Mouse (Mus musculus): Measurements from ENCODE around the gene Slc35g3. TPM values are rescaled to one million over a fixed set of nuclear protein-coding genes. Genes with fewer than 3 reads are reported as not detected.

Gene Slc35g3
- polyA plus RNA-seq, 1 experiment: not detected

DNA sequence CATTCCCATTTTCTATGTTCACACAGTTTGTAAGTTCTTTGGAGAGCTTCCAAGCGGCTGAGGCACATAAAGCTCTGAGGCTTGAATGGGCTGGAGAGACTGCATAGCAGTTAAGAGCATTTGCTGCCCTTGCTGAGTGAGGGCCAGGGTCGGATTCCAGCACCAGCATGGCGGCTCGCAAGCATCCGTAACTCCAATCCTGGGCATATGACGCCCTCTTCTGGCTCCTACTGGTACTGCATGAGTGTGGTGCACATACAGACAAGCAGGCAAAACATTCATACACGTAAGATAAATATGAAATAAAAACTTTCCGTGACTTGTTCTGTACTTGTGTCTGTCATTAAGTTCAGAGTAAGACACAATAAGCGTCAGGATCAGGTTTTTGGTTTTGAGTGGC, 46.3 kb downstream of the Slc35g3 start:
- TF ChIP-seq POLR2A (IDR thresholded peaks at IDR 0.05; ENCODE audit: insufficient read depth, low read depth, low read length): no peak
- TF ChIP-seq CTCF (IDR thresholded peaks at IDR 0.05; ENCODE audit: insufficient read depth, low read depth, low read length): 0 out of 2 replicates have a peak, but pooled peaks have one; percentile 8
- H3K27ac ChIP-seq (ENCODE audit: insufficient read depth, low read depth, low read length): no peak overlapping the region
- 60% methylated on average over 9 of the region's 9 CpGs for WGBS
- H3K4me1 ChIP-seq (ENCODE audit: control insufficient read depth, insufficient read depth, low read length): no peaks in the 10 kb centered on the region
- H3K4me3 ChIP-seq (ENCODE audit: insufficient read depth, low read depth, low read length): no peak overlapping the region

DNA sequence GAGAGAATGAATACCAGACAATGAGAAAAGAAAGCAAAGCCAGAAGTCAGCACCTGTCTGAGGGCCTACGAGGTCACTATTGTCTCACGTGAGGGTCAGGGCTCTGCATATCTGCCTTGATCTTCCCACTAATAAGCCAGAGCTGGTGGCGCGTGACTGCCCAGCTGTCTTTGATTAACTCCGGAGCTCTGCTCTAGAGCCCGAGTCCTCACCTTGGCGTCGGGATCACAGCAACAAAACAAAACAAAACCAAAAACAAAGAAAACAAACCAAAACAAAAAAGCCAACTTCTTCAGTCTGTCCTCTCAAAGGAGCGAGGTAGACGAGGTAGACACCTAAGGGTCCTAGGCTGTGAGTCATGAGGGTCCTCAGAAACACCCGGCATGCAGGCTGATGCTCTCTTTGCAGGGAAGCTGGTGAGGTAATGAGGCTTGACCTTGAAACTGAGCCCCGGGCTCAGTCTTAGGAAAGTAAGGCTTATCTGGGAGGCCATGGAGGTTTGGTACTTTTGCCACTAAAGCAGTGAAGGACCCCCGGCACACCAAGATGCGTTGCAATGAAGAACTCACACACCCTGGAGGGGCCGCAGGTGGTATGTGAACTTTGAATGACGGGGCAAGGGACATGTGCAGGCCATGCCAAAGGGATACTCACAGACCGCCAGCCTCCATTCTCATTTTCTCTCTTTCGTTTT, 47.0 kb downstream of the Slc35g3 start:
- 83% methylated on average over 18 of the region's 18 CpGs for WGBS
- H3K4me3 ChIP-seq (ENCODE audit: insufficient read depth, low read depth, low read length): no peak overlapping the region
- TF ChIP-seq POLR2A (IDR thresholded peaks at IDR 0.05; ENCODE audit: insufficient read depth, low read depth, low read length): no peak
- no peak for TF ChIP-seq CTCF (IDR thresholded peaks at IDR 0.05; ENCODE audit: insufficient read depth, low read depth, low read length)
- no peaks in the 10 kb centered on the region for H3K4me1 ChIP-seq (ENCODE audit: control insufficient read depth, insufficient read depth, low read length)
- H3K27ac ChIP-seq (ENCODE audit: insufficient read depth, low read depth, low read length): no peak overlapping the region

DNA sequence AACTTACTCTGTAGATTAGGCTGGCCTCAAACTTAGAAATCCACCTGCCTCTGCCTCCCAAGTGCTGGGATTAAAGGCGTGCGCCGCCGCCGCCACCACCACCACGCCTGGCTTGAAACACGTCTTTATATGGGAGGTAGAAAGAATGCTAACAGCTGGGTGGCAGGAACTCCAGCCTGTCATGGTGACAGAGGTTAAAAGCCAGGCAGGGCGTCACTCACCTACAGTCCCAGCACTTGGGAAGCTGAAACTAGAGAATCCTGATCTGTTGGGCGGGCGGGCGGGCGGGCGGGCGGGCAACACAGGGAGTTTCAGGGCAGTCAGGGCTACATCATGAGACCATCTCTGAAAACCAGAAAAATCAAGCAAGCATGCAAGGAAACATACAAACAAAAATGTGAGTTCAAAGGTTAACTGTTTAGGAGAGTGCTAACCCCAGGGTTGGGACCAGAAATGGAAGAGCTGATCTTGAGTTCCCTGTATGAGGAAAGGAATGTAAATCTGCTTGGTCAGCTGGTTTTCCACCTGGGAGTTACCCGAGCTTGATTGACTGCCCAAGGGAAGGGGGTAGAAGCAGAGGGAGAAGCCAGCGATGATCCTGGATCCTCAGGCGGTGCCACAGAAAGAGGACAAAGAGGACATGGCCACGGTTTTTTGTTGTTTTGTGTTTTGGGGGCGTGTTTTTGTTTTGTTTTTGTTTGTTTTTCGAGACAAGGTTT, 48.7 kb downstream of the Slc35g3 start:
- Histone ChIP-seq H3K27ac (ENCODE audit: insufficient read depth, low read depth, low read length) (no peak overlapping the region), H3K4me1 (ENCODE audit: control insufficient read depth, insufficient read depth, low read length) (no peaks in the 10 kb centered on the region), H3K4me3 (ENCODE audit: insufficient read depth, low read depth, low read length) (no peak overlapping the region)
- no peak for TF ChIP-seq POLR2A (IDR thresholded peaks at IDR 0.05; ENCODE audit: insufficient read depth, low read depth, low read length)
- no peak for TF ChIP-seq CTCF (IDR thresholded peaks at IDR 0.05; ENCODE audit: insufficient read depth, low read depth, low read length)
- WGBS: 90% methylated on average over 20 of the region's 20 CpGs

DNA sequence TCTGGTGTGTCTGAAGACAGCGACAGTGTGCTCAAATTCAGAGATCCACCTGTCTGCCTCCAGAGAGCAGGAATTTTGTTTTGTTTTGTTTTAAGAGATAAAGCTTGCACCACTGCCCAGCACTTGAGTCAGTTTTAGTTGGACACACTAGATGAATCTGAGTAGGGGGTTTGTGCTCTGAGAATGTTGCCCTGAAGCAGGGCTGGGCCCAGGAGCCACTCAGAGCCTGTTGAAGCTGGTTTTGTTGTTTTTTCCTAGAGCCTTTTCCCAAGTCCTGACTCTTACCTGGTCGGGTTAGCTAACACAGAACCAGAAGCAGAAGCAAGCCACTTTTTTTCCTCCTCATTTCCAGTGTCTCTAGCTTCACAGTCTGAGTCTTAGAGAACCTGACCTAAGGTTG, 50.7 kb downstream of the Slc35g3 start:
- TF ChIP-seq CTCF (IDR thresholded peaks at IDR 0.05; ENCODE audit: insufficient read depth, low read depth, low read length) (no peak), POLR2A (IDR thresholded peaks at IDR 0.05; ENCODE audit: insufficient read depth, low read depth, low read length) (no peak)
- H3K4me3 ChIP-seq (ENCODE audit: insufficient read depth, low read depth, low read length): no peak overlapping the region
- H3K4me1 ChIP-seq (ENCODE audit: control insufficient read depth, insufficient read depth, low read length): peaks cover 6% of the 10 kb centered on the region
- WGBS: 91% methylated on average over 2 of the region's 2 CpGs
- H3K27ac ChIP-seq (ENCODE audit: insufficient read depth, low read depth, low read length): no peak overlapping the region

DNA sequence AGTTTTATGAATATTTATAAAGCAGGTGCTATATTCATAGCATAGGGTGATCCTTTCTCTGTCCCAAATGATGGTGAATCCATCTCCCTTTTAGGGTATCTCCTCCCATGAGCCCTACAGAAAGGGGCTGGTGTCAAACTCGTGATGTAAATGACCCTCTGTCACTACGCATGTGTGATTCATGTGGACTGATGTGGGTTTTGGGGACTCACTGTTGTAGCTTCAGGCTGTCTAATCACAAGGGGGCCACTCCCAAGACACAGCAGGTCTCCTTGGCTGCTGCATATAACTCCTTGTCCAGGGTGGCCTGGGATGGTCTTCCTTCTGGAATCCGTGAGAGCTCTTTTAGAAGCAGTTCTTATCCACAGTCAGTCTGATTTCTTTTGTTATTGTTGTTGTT, 51.3 kb downstream of the Slc35g3 start:
- TF ChIP-seq CTCF (IDR thresholded peaks at IDR 0.05; ENCODE audit: insufficient read depth, low read depth, low read length) (no peak), POLR2A (IDR thresholded peaks at IDR 0.05; ENCODE audit: insufficient read depth, low read depth, low read length) (no peak)
- peaks cover 6% of the 10 kb centered on the region for H3K4me1 ChIP-seq (ENCODE audit: control insufficient read depth, insufficient read depth, low read length)
- no peak overlapping the region for H3K27ac ChIP-seq (ENCODE audit: insufficient read depth, low read depth, low read length)
- WGBS: 85% methylated on average over 3 of the region's 3 CpGs
- H3K4me3 ChIP-seq (ENCODE audit: insufficient read depth, low read depth, low read length): no peak overlapping the region

Other genes starting within 250 kb of the Slc35g3 start
- not detected in 2 replicates for gene Dnah2, start 212.9 kb downstream of the Slc35g3 start, polyA plus RNA-seq (2012; ENCODE audit: insufficient read depth, insufficient read length, low replicate concordance, missing spikeins)
- not detected in 2 replicates for gene Efnb3, start 201.8 kb downstream of the Slc35g3 start, polyA plus RNA-seq (2012; ENCODE audit: insufficient read depth, insufficient read length, low replicate concordance, missing spikeins)
- not detected in 2 replicates for gene Wrap53, start 181.7 kb downstream of the Slc35g3 start, polyA plus RNA-seq (2012; ENCODE audit: insufficient read depth, insufficient read length, low replicate concordance, missing spikeins)
- not detected in 2 replicates for gene Trp53, start 181.6 kb downstream of the Slc35g3 start, polyA plus RNA-seq (2012; ENCODE audit: insufficient read depth, insufficient read length, low replicate concordance, missing spikeins)
- gene Atp1b2, start 156.0 kb downstream of the Slc35g3 start, polyA plus RNA-seq (2012; ENCODE audit: insufficient read depth, insufficient read length, low replicate concordance, missing spikeins): 162 TPM in 1 of 2 replicates, not detected in the other
- gene Shbg, start 144.1 kb downstream of the Slc35g3 start, polyA plus RNA-seq (2012; ENCODE audit: insufficient read depth, insufficient read length, low replicate concordance, missing spikeins): not detected in 2 replicates
- gene Sat2, start 139.9 kb downstream of the Slc35g3 start, polyA plus RNA-seq (2012; ENCODE audit: insufficient read depth, insufficient read length, low replicate concordance, missing spikeins): not detected in 2 replicates
- gene Fxr2, start 129.0 kb downstream of the Slc35g3 start, polyA plus RNA-seq (2012; ENCODE audit: insufficient read depth, insufficient read length, low replicate concordance, missing spikeins): not detected in 2 replicates
- not detected in 2 replicates for gene Sox15, start 106.7 kb downstream of the Slc35g3 start, polyA plus RNA-seq (2012; ENCODE audit: insufficient read depth, insufficient read length, low replicate concordance, missing spikeins)
- gene Mpdu1, start 99.3 kb downstream of the Slc35g3 start, polyA plus RNA-seq (2012; ENCODE audit: insufficient read depth, insufficient read length, low replicate concordance, missing spikeins): not detected in 2 replicates
- gene Cd68, start 95.8 kb downstream of the Slc35g3 start, polyA plus RNA-seq (2012; ENCODE audit: insufficient read depth, insufficient read length, low replicate concordance, missing spikeins): not detected in 2 replicates
- gene Eif4a1, start 89.5 kb downstream of the Slc35g3 start, polyA plus RNA-seq (2012; ENCODE audit: insufficient read depth, insufficient read length, low replicate concordance, missing spikeins): 796 TPM in 1 of 2 replicates, not detected in the other
- gene Senp3, start 79.9 kb downstream of the Slc35g3 start, polyA plus RNA-seq (2012; ENCODE audit: insufficient read depth, insufficient read length, low replicate concordance, missing spikeins): not detected in 2 replicates
- gene Tnfsf13, start 76.2 kb downstream of the Slc35g3 start, polyA plus RNA-seq (2012; ENCODE audit: insufficient read depth, insufficient read length, low replicate concordance, missing spikeins): not detected in 2 replicates
- not detected in 2 replicates for gene Tnfsf12, start 66.1 kb downstream of the Slc35g3 start, polyA plus RNA-seq (2012; ENCODE audit: insufficient read depth, insufficient read length, low replicate concordance, missing spikeins)
- gene Tnfsfm13, start 65.9 kb downstream of the Slc35g3 start, polyA plus RNA-seq (2012; ENCODE audit: insufficient read depth, insufficient read length, low replicate concordance, missing spikeins): not detected in 2 replicates
- 105 TPM in 2 replicates for gene Polr2a, start 3.3 kb downstream of the Slc35g3 start, polyA plus RNA-seq (2012; ENCODE audit: insufficient read depth, insufficient read length, low replicate concordance, missing spikeins)
- 250 TPM in 1 of 2 replicates, not detected in the other for gene Zbtb4, start 3.9 kb upstream of the Slc35g3 start, polyA plus RNA-seq (2012; ENCODE audit: insufficient read depth, insufficient read length, low replicate concordance, missing spikeins)
- gene Chrnb1, start 34.0 kb upstream of the Slc35g3 start, polyA plus RNA-seq (2012; ENCODE audit: insufficient read depth, insufficient read length, low replicate concordance, missing spikeins): not detected in 2 replicates
- not detected in 2 replicates for gene Fgf11, start 39.9 kb upstream of the Slc35g3 start, polyA plus RNA-seq (2012; ENCODE audit: insufficient read depth, insufficient read length, low replicate concordance, missing spikeins)
- not detected in 2 replicates for gene Tmem102, start 43.7 kb upstream of the Slc35g3 start, polyA plus RNA-seq (2012; ENCODE audit: insufficient read depth, insufficient read length, low replicate concordance, missing spikeins)
- gene Gm39566, start 53.3 kb upstream of the Slc35g3 start, polyA plus RNA-seq (2012; ENCODE audit: insufficient read depth, insufficient read length, low replicate concordance, missing spikeins): not detected in 2 replicates
- not detected in 2 replicates for gene Spem2, start 56.5 kb upstream of the Slc35g3 start, polyA plus RNA-seq (2012; ENCODE audit: insufficient read depth, insufficient read length, low replicate concordance, missing spikeins)
- not detected in 2 replicates for gene Spem1, start 60.2 kb upstream of the Slc35g3 start, polyA plus RNA-seq (2012; ENCODE audit: insufficient read depth, insufficient read length, low replicate concordance, missing spikeins)
- gene Nlgn2, start 75.8 kb upstream of the Slc35g3 start, polyA plus RNA-seq (2012; ENCODE audit: insufficient read depth, insufficient read length, low replicate concordance, missing spikeins): 82.2 TPM in 1 of 2 replicates, not detected in the other
- not detected in 2 replicates for gene Tmem256, start 76.5 kb upstream of the Slc35g3 start, polyA plus RNA-seq (2012; ENCODE audit: insufficient read depth, insufficient read length, low replicate concordance, missing spikeins)
- not detected in 2 replicates for gene Plscr3, start 84.4 kb upstream of the Slc35g3 start, polyA plus RNA-seq (2012; ENCODE audit: insufficient read depth, insufficient read length, low replicate concordance, missing spikeins)
- not detected in 2 replicates for gene Tnk1, start 96.8 kb upstream of the Slc35g3 start, polyA plus RNA-seq (2012; ENCODE audit: insufficient read depth, insufficient read length, low replicate concordance, missing spikeins)
- not detected in 2 replicates for gene Tmem95, start 116.0 kb upstream of the Slc35g3 start, polyA plus RNA-seq (2012; ENCODE audit: insufficient read depth, insufficient read length, low replicate concordance, missing spikeins)
- not detected in 2 replicates for gene Kctd11, start 119.4 kb upstream of the Slc35g3 start, polyA plus RNA-seq (2012; ENCODE audit: insufficient read depth, insufficient read length, low replicate concordance, missing spikeins)
- 120 TPM in 1 of 2 replicates, not detected in the other for gene Acap1, start 133.6 kb upstream of the Slc35g3 start, polyA plus RNA-seq (2012; ENCODE audit: insufficient read depth, insufficient read length, low replicate concordance, missing spikeins)
- not detected in 2 replicates for gene 2810408A11Rik, start 139.0 kb upstream of the Slc35g3 start, polyA plus RNA-seq (2012; ENCODE audit: insufficient read depth, insufficient read length, low replicate concordance, missing spikeins)
- not detected in 2 replicates for gene Neurl4, start 139.1 kb upstream of the Slc35g3 start, polyA plus RNA-seq (2012; ENCODE audit: insufficient read depth, insufficient read length, low replicate concordance, missing spikeins)
- gene Gps2, start 151.9 kb upstream of the Slc35g3 start, polyA plus RNA-seq (2012; ENCODE audit: insufficient read depth, insufficient read length, low replicate concordance, missing spikeins): not detected in 2 replicates
- gene Eif5a, start 160.0 kb upstream of the Slc35g3 start, polyA plus RNA-seq (2012; ENCODE audit: insufficient read depth, insufficient read length, low replicate concordance, missing spikeins): 516 and 653 TPM in 2 replicates
- not detected in 2 replicates for gene Ybx2, start 173.8 kb upstream of the Slc35g3 start, polyA plus RNA-seq (2012; ENCODE audit: insufficient read depth, insufficient read length, low replicate concordance, missing spikeins)
- not detected in 2 replicates for gene Slc2a4, start 186.2 kb upstream of the Slc35g3 start, polyA plus RNA-seq (2012; ENCODE audit: insufficient read depth, insufficient read length, low replicate concordance, missing spikeins)
- gene Cldn7, start 202.8 kb upstream of the Slc35g3 start, polyA plus RNA-seq (2012; ENCODE audit: insufficient read depth, insufficient read length, low replicate concordance, missing spikeins): not detected in 2 replicates
- gene Ctdnep1, start 219.2 kb upstream of the Slc35g3 start, polyA plus RNA-seq (2012; ENCODE audit: insufficient read depth, insufficient read length, low replicate concordance, missing spikeins): not detected in 2 replicates
- not detected in 2 replicates for gene Elp5, start 220.5 kb upstream of the Slc35g3 start, polyA plus RNA-seq (2012; ENCODE audit: insufficient read depth, insufficient read length, low replicate concordance, missing spikeins)
- not detected in 2 replicates for gene Gabarap, start 229.2 kb upstream of the Slc35g3 start, polyA plus RNA-seq (2012; ENCODE audit: insufficient read depth, insufficient read length, low replicate concordance, missing spikeins)
- gene Phf23, start 233.8 kb upstream of the Slc35g3 start, polyA plus RNA-seq (2012; ENCODE audit: insufficient read depth, insufficient read length, low replicate concordance, missing spikeins): not detected in 2 replicates
- gene Dvl2, start 238.6 kb upstream of the Slc35g3 start, polyA plus RNA-seq (2012; ENCODE audit: insufficient read depth, insufficient read length, low replicate concordance, missing spikeins): not detected in 2 replicates